Mouse (Mus musculus) ES-E14 (cell line): ENCODE data around the gene Slc17a7.

Experiments
- CHD2 ChIP-seq: IDR thresholded peaks from 2 replicates; pipeline ENCODE4 v1.6.1; 2014; ENCODE audit warnings: mild to moderate bottlenecking, low read depth, low read length, inconsistent platforms
- HCFC1 ChIP-seq: IDR thresholded peaks from 2 replicates; pipeline ENCODE4 v1.6.1; 2012; ENCODE audit warnings: low read length, inconsistent platforms, borderline replicate concordance; ENCODE audit not compliant: insufficient read depth
- MAFK ChIP-seq: IDR thresholded peaks from 2 replicates; pipeline ENCODE4 v1.6.1; 2014; ENCODE audit warnings: mild to moderate bottlenecking, low read depth, low read length, inconsistent platforms; ENCODE audit not compliant: insufficient read depth
- ZC3H11A ChIP-seq: IDR thresholded peaks from 2 replicates; pipeline ENCODE4 v1.6.1; 2012; ENCODE audit warnings: low read depth, mild to moderate bottlenecking, inconsistent platforms, low read length, borderline replicate concordance
- ZNF384 ChIP-seq: IDR thresholded peaks from 2 replicates; pipeline ENCODE4 v1.6.1; 2012; ENCODE audit warnings: low read depth, low read length, inconsistent platforms

DNA sequence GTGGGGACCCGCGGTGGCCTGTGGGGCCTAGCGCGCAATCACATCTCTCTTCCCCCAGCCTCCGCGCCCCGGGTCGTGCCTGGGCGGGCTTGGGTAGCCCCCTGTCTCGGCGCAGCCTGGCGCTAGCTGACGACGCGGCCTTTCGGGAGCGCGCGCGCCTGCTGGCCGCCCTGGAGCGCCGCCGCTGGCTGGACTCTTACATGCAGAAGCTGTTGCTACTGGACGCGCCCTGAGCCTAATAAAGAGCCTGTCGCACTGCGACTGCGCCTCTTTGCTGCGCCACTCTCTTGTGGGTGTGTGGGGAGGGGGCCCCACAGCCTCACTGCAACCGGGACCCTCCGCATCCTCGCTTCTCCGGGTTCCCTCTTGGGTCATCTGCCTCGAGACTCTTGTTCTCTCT is 17.8 kb downstream of the Slc17a7 start:
- TF ChIP-seq ZNF384 (no peak), MAFK (no peak), HCFC1 (no peak), CHD2 (no peak), ZC3H11A (no peak)
